Mouse (Mus musculus): ENCODE measurements around the gene Phlda3.

- TF ChIP-seq POLR2A (IDR thresholded peaks at IDR 0.05; ENCODE audit: borderline replicate concordance, control insufficient read depth, low read depth, low read length) = no peak
- TF ChIP-seq CTCF (IDR thresholded peaks at IDR 0.05; ENCODE audit: control insufficient read depth, insufficient read depth, low read length) = no peak
Observed at GRCm38 (mm10) chr1:135767324-135767890, 1.5 kb downstream of the Phlda3 start.
